Mouse (Mus musculus): ENCODE measurements at regions not wholly inside any gene's neighbourhood (a gene's known extent, or its start where the extent isn't known, plus 50 kb on each side); places are given as distances from the start of the nearest gene placed in this dataset.

DNA sequence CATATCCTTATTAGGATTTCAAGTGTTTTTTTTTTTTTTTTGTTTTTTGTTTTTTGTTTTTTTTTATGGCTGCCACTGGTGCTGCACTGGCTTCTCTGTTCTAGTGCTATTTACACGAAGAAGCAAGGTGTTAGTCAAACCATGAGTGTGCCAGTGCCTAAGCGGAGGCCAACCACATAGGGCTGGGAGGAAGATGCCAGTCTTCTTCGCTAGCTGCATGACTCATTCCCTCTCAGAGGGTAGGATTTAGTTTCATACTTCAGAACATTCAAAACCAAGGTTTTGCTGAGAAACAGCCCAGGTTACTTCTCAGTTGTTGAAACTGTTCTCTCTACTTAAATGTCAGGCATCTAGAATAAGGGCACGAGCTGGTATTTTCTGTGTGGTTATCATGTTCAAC is 72.6 kb downstream of the Icos start:
- H3K4me3 ChIP-seq: no peak overlapping the region
- H3K4me1 ChIP-seq: no peaks in the 10 kb centered on the region
- H3K9ac ChIP-seq: no peak overlapping the region
- 86% methylated on average over 4 of the region's 4 CpGs for WGBS
- no peak for ATAC-seq (ENCODE audit: low FRiP score, low read depth)
- H3K9me3 ChIP-seq: no peaks in the 10 kb centered on the region
- H3K36me3 ChIP-seq: no peaks in the 10 kb centered on the region
- no peaks in the 10 kb centered on the region for H3K27me3 ChIP-seq (replicated peaks)
- H3K4me2 ChIP-seq (replicated peaks): no peak overlapping the region
- H3K27ac ChIP-seq: no peak overlapping the region

DNA sequence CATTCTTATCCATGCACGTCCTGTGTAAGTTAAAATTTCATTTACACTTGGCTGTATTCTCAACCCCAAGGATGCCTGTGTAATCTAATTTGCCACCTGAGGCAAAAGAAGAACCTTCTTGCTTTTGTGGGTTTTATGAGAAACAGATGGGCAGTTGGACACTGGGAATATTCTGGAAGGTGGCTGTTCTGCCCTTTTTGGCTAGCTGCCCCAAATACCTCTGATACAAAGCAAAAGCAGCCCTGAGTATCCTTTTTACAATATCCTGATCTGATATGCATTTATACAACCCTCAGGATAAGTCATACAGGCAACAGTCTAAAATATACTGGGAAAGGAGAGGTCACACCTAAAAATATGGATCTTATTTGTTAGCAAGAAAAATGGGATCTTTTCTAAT is 75.9 kb downstream of the Icos start:
- no peaks in the 10 kb centered on the region for H3K36me3 ChIP-seq
- no peak for ATAC-seq (ENCODE audit: low FRiP score, low read depth)
- H3K9me3 ChIP-seq: no peaks in the 10 kb centered on the region
- no peak overlapping the region for H3K9ac ChIP-seq
- no peak overlapping the region for H3K4me2 ChIP-seq (replicated peaks)
- H3K27ac ChIP-seq: no peak overlapping the region
- H3K4me3 ChIP-seq: no peak overlapping the region
- no peaks in the 10 kb centered on the region for H3K27me3 ChIP-seq (replicated peaks)
- WGBS: 46% methylated on average over 1 of the region's 1 CpGs
- H3K4me1 ChIP-seq: no peaks in the 10 kb centered on the region

DNA sequence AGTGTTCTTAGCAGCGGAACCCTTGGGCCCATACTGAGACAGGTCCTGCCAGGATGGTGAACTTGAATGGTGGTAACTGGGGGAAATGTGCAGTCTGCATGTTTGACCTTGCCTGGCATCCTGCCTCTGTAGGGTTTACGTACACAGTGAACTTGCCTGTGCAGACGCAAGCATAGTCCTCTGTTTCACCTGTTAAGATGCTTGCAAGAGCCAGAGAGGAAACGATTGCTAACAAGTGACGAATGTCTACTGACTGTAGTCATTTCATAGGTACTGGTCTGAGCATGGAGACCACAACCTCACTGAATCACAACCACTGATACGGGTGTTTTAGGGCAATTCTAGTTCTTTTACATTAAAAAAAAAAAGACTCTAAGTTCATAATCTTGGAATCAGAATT is 76.7 kb downstream of the Icos start:
- no peaks in the 10 kb centered on the region for H3K4me1 ChIP-seq
- WGBS: 91% methylated on average over 6 of the region's 6 CpGs
- no peak for ATAC-seq (ENCODE audit: low FRiP score, low read depth)
- no peak overlapping the region for H3K27ac ChIP-seq
- H3K9me3 ChIP-seq: no peaks in the 10 kb centered on the region
- no peak overlapping the region for H3K4me2 ChIP-seq (replicated peaks)
- no peaks in the 10 kb centered on the region for H3K27me3 ChIP-seq (replicated peaks)
- no peak overlapping the region for H3K4me3 ChIP-seq
- H3K9ac ChIP-seq: no peak overlapping the region
- H3K36me3 ChIP-seq: no peaks in the 10 kb centered on the region

DNA sequence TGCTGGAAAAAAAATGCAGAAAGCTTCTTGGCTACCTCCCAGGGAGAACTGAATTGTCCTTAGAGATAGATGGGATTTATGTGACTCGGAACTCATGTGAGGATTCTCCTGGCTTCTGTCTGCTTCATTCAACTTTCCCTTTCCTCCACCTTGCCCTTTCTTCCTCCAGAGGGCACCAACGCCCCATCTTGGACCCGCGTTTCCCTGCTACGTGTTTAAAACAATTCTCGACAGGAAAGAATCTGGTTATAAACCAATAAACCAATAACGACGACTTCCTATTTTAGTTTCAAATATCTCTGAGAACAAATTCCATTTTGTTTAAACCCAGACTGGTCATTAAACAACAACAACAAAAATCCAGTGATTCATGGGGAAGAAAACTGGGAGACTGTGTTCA is 77.4 kb downstream of the Icos start:
- H3K4me3 ChIP-seq: no peak overlapping the region
- no peaks in the 10 kb centered on the region for H3K27me3 ChIP-seq (replicated peaks)
- no peaks in the 10 kb centered on the region for H3K4me1 ChIP-seq
- H3K27ac ChIP-seq: no peak overlapping the region
- no peaks in the 10 kb centered on the region for H3K9me3 ChIP-seq
- 6% methylated on average over 8 of the region's 8 CpGs for WGBS
- no peaks in the 10 kb centered on the region for H3K36me3 ChIP-seq
- H3K4me2 ChIP-seq (replicated peaks): peak overlapping the region; percentile 38; the same call in 1 of the 2 replicates
- H3K9ac ChIP-seq: no peak overlapping the region
- no peak for ATAC-seq (ENCODE audit: low FRiP score, low read depth)

DNA sequence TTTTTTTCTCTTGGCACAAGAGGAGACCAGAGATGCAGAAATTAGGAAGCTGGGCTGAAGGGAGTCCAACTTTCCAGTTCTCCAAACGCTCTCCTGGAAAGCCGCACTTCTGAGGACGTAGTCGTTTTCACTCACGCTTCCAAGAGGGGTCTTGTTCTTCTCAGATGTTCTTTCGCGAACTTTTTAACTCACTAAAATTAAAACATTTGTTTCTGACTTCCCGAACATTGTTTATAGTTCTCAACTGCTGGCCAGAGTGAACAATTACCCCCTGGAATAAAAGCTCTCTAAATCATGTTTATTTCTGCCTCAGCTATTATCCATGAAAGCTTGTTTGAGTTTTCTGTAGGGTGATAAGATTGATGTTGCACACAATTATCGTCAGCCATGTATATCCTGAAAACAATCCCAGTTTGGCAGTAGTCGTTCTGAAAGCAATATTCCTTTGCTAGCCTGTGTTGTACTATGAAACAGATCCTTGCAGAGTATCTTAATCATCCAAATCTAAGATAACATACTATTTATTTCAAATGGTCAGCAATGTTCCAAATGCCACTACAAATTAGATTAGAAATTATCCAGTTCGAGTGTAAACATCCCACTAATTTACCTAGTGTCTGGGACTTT is 82.3 kb downstream of the Icos start:
- ATAC-seq (ENCODE audit: low FRiP score, low read depth): no peak
- 47% methylated on average over 11 of the region's 11 CpGs for WGBS
- H3K36me3 ChIP-seq: no peaks in the 10 kb centered on the region
- H3K27me3 ChIP-seq (replicated peaks): no peaks in the 10 kb centered on the region
- no peak overlapping the region for H3K27ac ChIP-seq
- H3K4me3 ChIP-seq: no peak overlapping the region
- H3K9me3 ChIP-seq: no peaks in the 10 kb centered on the region
- no peaks in the 10 kb centered on the region for H3K4me1 ChIP-seq
- H3K9ac ChIP-seq: no peak overlapping the region
- no peak overlapping the region for H3K4me2 ChIP-seq (replicated peaks)

DNA sequence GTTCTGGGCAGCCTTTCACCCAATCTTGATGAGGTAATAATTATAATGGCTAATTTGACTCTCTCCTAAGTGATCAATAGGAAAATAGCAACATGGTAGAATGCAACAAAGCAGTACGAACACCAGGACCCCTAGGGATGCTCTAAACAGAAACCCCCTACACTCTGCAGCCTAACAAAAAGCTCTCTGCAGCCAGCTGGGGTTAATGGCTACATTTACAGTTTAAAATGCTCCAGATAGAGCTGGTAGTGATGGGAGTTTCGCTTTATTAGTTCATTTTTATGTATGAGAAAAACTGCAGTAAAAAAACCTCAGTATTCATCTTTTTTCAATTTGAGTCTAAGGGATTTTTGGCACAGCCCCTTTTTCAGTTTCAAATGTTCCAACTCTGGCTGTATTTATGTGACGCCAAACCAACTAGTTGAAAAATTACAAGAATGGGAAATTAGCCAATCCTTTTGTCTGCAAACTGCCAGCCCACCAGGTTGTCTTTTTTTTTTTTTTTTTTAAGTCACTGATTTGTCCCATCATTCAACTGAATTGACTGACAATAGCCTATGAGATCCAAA is 84.2 kb downstream of the Icos start:
- no peak overlapping the region for H3K9ac ChIP-seq
- no peak for ATAC-seq (ENCODE audit: low FRiP score, low read depth)
- H3K4me2 ChIP-seq (replicated peaks): no peak overlapping the region
- H3K27ac ChIP-seq: no peak overlapping the region
- no peaks in the 10 kb centered on the region for H3K4me1 ChIP-seq
- WGBS: 40% methylated on average over 3 of the region's 3 CpGs
- H3K9me3 ChIP-seq: no peaks in the 10 kb centered on the region
- no peaks in the 10 kb centered on the region for H3K27me3 ChIP-seq (replicated peaks)
- no peaks in the 10 kb centered on the region for H3K36me3 ChIP-seq
- no peak overlapping the region for H3K4me3 ChIP-seq

DNA sequence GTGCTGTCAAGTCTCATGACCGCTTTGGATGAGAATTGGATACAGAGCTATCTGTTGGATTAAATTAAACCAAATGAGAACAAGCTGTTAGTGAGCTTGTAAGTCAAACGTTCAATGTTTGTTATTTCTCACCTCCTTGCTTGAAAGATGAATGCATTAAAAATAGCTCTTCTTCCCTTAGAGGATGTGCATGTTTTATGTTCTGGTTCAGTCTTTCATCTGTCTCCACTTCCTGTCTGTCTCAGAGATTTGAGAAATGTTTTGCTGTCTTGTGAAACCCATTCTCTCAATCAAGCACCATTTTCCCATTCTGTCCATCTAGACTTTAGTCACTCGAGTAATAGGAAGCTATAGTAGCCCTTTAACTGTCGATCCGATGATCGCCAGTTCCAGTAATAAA is 90.4 kb downstream of the Icos start:
- Histone ChIP-seq H3K4me1 (no peaks in the 10 kb centered on the region), H3K36me3 (no peaks in the 10 kb centered on the region), H3K4me2 (replicated peaks) (no peak overlapping the region), H3K27ac (no peak overlapping the region), H3K9me3 (no peaks in the 10 kb centered on the region), H3K27me3 (replicated peaks) (no peaks in the 10 kb centered on the region), H3K9ac (no peak overlapping the region), H3K4me3 (no peak overlapping the region)
- WGBS: 88% methylated on average over 6 of the region's 6 CpGs
- ATAC-seq (ENCODE audit: low FRiP score, low read depth): no peak

DNA sequence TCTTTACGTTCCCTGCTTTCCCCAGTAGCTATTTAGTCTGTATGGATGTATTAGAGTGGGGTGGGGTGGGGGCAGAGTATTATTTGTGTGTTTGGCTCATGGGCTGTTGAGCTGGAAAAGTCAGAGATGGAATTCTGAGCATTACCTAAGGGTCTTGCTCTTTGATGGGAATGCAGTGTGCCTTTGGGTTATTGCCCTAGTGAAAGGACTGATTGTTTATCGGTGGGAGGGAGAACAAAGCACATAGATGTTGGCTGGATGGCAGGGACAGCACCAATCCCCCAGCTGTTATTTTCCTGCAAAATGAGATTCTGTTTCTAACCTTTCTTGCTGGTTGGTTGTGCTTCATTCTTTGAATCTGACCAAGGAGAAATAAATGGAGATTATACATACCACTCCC is 96.4 kb downstream of the Icos start:
- ATAC-seq (ENCODE audit: low FRiP score, low read depth): no peak
- Histone ChIP-seq H3K4me3 (no peak overlapping the region), H3K36me3 (no peaks in the 10 kb centered on the region), H3K9me3 (no peaks in the 10 kb centered on the region), H3K27me3 (replicated peaks) (no peaks in the 10 kb centered on the region), H3K4me1 (no peaks in the 10 kb centered on the region), H3K27ac (no peak overlapping the region), H3K9ac (no peak overlapping the region), H3K4me2 (replicated peaks) (no peak overlapping the region)
- WGBS: 52% methylated on average over 2 of the region's 2 CpGs

DNA sequence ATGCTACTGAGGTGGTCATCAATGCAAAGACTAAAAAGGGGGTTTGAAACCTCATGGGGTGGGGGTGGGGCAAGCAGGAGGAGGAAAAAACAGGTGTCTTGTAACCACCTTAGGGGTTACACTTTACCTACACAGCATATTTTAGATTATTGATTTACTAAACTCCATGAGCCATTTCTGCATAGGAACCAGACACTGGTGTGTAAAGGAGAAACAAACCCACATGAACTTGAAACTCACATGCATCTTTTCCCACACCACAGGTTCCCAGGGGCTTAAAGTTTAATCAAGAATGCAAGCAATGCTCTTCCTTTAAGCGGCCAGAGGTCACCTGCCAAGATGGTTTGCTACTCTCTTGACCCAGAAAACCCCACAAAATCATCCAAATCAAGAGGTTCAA is 97.6 kb downstream of the Icos start:
- WGBS: 83% methylated on average over 1 of the region's 1 CpGs
- Histone ChIP-seq H3K27me3 (replicated peaks) (no peaks in the 10 kb centered on the region), H3K4me2 (replicated peaks) (no peak overlapping the region), H3K9me3 (no peaks in the 10 kb centered on the region), H3K27ac (no peak overlapping the region), H3K4me1 (no peaks in the 10 kb centered on the region), H3K4me3 (no peak overlapping the region), H3K9ac (no peak overlapping the region), H3K36me3 (no peaks in the 10 kb centered on the region)
- no peak for ATAC-seq (ENCODE audit: low FRiP score, low read depth)

DNA sequence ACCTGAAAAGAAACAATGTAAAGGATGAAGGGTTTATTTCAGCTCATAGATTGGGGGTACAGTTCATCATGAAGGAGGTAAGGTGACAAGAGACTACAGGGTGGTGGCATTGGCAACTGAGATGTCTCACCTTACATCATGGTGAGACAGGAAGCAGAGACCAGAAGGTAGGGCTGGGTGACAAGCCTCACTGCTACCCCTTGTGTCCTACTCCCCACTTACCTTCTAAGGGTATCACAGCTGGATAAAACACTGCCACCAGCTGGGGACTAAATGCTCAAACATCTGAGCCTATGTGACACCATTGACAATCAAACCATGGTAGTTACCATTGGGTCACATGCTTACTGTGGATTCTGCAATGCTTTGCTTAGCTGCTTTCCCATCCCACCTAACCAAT is 107.0 kb downstream of the Icos start:
- Histone ChIP-seq H3K4me3 (no peak overlapping the region), H3K9ac (no peak overlapping the region), H3K27ac (no peak overlapping the region), H3K9me3 (no peaks in the 10 kb centered on the region), H3K4me2 (replicated peaks) (no peak overlapping the region), H3K27me3 (replicated peaks) (no peaks in the 10 kb centered on the region), H3K4me1 (no peaks in the 10 kb centered on the region), H3K36me3 (no peaks in the 10 kb centered on the region)
- ATAC-seq (ENCODE audit: low FRiP score, low read depth): no peak

DNA sequence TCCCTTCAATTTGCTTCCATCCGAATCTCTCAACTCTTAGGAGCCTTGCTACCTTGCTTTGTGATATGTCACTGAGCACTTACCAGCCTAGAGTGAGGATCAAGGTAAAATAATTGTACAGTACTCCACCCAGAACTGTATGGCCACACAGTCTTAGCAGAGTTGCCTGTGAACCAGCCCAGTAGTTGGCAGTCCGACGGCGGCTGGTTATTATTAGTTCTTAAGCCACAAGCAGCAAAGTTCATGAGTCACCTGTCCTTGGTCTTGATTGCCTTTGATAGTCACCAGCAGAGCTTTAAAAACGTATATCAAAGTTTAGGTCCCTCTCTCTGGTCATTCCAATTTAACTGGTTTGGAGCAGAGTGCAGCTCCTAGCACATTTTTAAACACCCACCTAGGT is 109.1 kb downstream of the Icos start:
- Histone ChIP-seq H3K36me3 (no peaks in the 10 kb centered on the region), H3K27me3 (replicated peaks) (no peaks in the 10 kb centered on the region)

DNA sequence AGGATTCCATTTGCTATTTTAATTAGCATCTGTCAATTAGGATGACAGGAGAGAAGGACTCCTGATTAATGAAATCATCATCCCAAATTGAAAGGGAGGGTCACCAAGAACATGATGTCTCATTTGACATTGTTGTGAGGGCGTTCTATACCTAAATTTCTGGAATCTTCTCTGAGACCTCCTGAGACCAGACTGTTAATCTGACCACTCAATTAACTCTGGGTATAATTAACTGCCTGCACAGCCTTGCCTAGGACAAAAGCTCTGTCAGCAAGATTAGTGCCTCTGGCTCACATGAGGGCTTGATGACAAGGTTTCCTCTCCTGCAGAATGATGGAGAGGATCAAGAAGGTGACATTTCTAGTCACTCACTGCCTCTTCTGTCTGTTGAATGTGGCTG is 113.1 kb downstream of the Icos start:
- Histone ChIP-seq H3K27ac (no peak overlapping the region), H3K9me3 (no peaks in the 10 kb centered on the region), H3K9ac (no peak overlapping the region), H3K27me3 (replicated peaks) (no peaks in the 10 kb centered on the region), H3K4me2 (replicated peaks) (no peak overlapping the region), H3K36me3 (no peaks in the 10 kb centered on the region), H3K4me3 (no peak overlapping the region), H3K4me1 (0 out of 2 replicates have a peak, but pooled peaks cover 4% of the 10 kb centered on the region)
- no peak for ATAC-seq (ENCODE audit: low FRiP score, low read depth)
- 53% methylated on average over 1 of the region's 1 CpGs for WGBS

More for the DNA sequence above, 109.1 kb downstream of the Icos start:
- no peak overlapping the region for H3K4me3 ChIP-seq
- H3K4me2 ChIP-seq (replicated peaks): no peak overlapping the region
- H3K9ac ChIP-seq: no peak overlapping the region
- no peak overlapping the region for H3K27ac ChIP-seq
- 89% methylated on average over 5 of the region's 5 CpGs for WGBS
- 0 out of 2 replicates have a peak, but pooled peaks cover 4% of the 10 kb centered on the region for H3K4me1 ChIP-seq
- H3K9me3 ChIP-seq: no peaks in the 10 kb centered on the region
- no peak for ATAC-seq (ENCODE audit: low FRiP score, low read depth)

DNA sequence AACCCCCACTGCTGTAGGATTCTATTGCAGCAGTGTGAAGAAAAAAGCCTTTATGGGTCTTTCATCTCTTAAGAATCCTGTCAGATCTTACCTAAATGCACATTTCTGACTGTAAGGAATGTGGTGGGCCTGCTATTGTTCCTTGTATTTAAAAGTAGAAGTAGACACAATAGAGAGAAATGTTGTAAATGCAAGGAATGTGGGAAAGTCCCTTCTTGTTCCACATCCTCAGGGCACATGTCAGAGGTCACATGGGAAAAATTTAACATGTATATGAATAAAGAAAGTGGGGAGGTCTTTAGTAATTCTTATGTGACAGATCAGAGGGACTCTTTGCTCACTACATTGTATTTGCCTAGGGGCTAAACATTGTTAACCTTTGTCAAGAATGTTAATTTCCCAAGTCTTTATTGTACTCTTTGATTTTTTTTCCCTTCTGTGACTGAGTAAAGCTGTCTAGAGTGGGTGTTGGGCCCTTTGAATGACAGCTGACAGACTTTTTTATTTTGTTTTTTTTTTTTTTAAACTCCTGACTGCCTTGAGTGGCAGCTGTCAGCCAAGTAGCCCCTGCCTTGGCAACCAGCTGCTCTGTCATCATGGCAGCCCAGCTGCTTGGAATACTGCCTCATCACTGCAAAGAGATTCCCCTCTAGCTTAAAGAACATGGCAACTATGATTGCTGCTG is 117.9 kb downstream of the Icos start:
- no peak for ATAC-seq (ENCODE audit: low FRiP score, low read depth)

More for the DNA sequence above, 117.9 kb downstream of the Icos start:
- no peaks in the 10 kb centered on the region for H3K9me3 ChIP-seq
- H3K36me3 ChIP-seq: no peaks in the 10 kb centered on the region
- H3K27ac ChIP-seq: no peak overlapping the region
- H3K4me2 ChIP-seq (replicated peaks): no peak overlapping the region
- no peak overlapping the region for H3K4me3 ChIP-seq
- H3K27me3 ChIP-seq (replicated peaks): no peaks in the 10 kb centered on the region
- peaks cover 10% of the 10 kb centered on the region; the same call in 1 of the 2 replicates for H3K4me1 ChIP-seq
- no peak overlapping the region for H3K9ac ChIP-seq

Data from neural tube, embryonic 12.5 days (tissue).